Mouse (Mus musculus) liver, adult 2 months (tissue): ENCODE data around the gene Cenpo. TPM values are rescaled to one million over a fixed set of nuclear protein-coding genes. Genes with fewer than 3 reads are reported as not detected.

Experiments
- DNase-seq: peaks from one replicate; pipeline ENCODE4 v3.0.0-alpha.2; 2011; ENCODE audit warnings: low read depth, low spot score; ENCODE audit errors: extremely low read depth
- H3K27ac ChIP-seq: fragments of 200-500 bp; replicated peaks from 2 replicates; pipeline ENCODE4 v1.5.1; 2012; ENCODE audit warnings: low read depth, mild to moderate bottlenecking, control low read depth, inconsistent platforms, low read length; ENCODE audit not compliant: insufficient read depth
- H3K27me3 ChIP-seq: fragments of 200-500 bp; 2 replicates; pipeline ENCODE4 v1.6.1; 2012; ENCODE audit warnings: mild to moderate bottlenecking, moderate library complexity, low read length, inconsistent platforms; ENCODE audit not compliant: control insufficient read depth, insufficient read depth
- H3K36me3 ChIP-seq: fragments of 200-500 bp; 2 replicates; pipeline ENCODE4 v1.6.1; 2012; ENCODE audit warnings: low read length, inconsistent platforms; ENCODE audit not compliant: control insufficient read depth, insufficient read depth
- H3K4me1 ChIP-seq: fragments of 200-500 bp; 2 replicates; pipeline ENCODE4 v1.6.1; 2011; ENCODE audit warnings: low read length; ENCODE audit not compliant: control insufficient read depth, insufficient read depth
- H3K4me3 ChIP-seq: fragments of 200-500 bp; 2 replicates; pipeline ENCODE4 v1.5.1; 2011; ENCODE audit warnings: low read depth, mild to moderate bottlenecking, control low read depth, low read length, moderate library complexity; ENCODE audit not compliant: insufficient read depth
- H3K79me2 ChIP-seq: fragments of 200-500 bp; 2 replicates; pipeline ENCODE4 v1.6.1; 2012; ENCODE audit warnings: inconsistent platforms, mild to moderate bottlenecking, low read length, moderate library complexity; ENCODE audit not compliant: control insufficient read depth, insufficient read depth
- H3K9ac ChIP-seq: fragments of 200-500 bp; 2 replicates; pipeline ENCODE4 v1.6.1; 2012; ENCODE audit warnings: low read depth, mild to moderate bottlenecking, control low read depth, inconsistent platforms, low read length
- CTCF ChIP-seq: fragments of 200-500 bp; IDR thresholded peaks from 2 replicates; pipeline ENCODE4 v1.5.1; 2011; ENCODE audit warnings: low read depth, low read length, control low read depth
- POLR2A ChIP-seq: fragments of 200-500 bp; IDR thresholded peaks from 2 replicates; pipeline ENCODE4 v1.6.1; 2011; ENCODE audit warnings: low read length, control low read depth; ENCODE audit not compliant: insufficient read depth; ENCODE audit errors: extremely low read depth
- WGBS: fragments of 180-500 bp; shearing (Covaris S2); methylation state at CpG from one replicate; pipeline ENCODE4 v1.1.7; 2018; 5-methylcytosine and 5-hydroxymethylcytosine counted together
- polyA plus RNA-seq: library from polyadenylated mRNA; depleted of rRNA; stranded (reverse); fragments of >200 nt; gene quantifications from 2 replicates; pipeline ENCODE4 v1.2.3, GENCODE M21; 2012
- total RNA-seq: library from RNA; depleted of rRNA; stranded (reverse); fragments of >200 nt; gene quantifications from 2 replicates; pipeline ENCODE4 v1.2.3, GENCODE M21; 2014

The Cenpo gene
- total and polyA plus RNA-seq, 2 experiments: 2.9 to 4.0 TPM

DNA sequence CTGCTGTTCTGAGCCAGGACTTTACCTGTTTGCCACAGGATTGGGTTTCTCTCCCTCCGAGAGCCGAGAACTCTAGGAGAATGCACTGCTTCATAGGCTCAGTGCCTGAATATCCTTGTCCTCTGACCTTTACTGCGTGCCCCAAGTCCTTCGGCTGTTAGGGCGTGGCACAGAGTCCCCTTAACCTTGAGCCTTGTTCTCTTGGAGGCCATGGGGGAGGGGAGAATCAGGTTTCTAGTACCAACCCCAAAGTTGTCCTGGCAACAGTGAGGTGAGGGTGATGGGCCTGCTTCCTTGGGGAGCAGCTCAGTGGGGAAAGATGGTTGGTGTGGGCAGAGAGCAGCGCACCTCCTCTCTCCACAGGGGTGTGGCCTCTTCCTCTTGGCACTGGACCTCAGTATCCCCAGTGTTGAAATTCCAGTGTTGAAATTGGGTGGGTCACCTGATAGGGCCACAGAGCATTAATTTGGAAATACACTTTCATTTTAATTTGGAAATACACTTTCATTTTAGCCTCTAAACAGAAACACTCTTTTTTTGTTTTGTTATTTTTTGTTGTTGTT lies 54.3 kb downstream of the Cenpo start:
- no peaks in the 10 kb centered on the region for H3K27me3 ChIP-seq
- no peak overlapping the region for H3K4me3 ChIP-seq
- no peak overlapping the region for H3K27ac ChIP-seq
- 72% methylated on average over 6 of the region's 6 CpGs for WGBS
- no peak overlapping the region for H3K9ac ChIP-seq
- H3K79me2 ChIP-seq: no peaks in the 10 kb centered on the region
- H3K36me3 ChIP-seq: no peaks in the 10 kb centered on the region
- DNase-seq: no peak
- no peak for TF ChIP-seq POLR2A
- no peak for TF ChIP-seq CTCF
- H3K4me1 ChIP-seq: no peaks in the 10 kb centered on the region

DNA sequence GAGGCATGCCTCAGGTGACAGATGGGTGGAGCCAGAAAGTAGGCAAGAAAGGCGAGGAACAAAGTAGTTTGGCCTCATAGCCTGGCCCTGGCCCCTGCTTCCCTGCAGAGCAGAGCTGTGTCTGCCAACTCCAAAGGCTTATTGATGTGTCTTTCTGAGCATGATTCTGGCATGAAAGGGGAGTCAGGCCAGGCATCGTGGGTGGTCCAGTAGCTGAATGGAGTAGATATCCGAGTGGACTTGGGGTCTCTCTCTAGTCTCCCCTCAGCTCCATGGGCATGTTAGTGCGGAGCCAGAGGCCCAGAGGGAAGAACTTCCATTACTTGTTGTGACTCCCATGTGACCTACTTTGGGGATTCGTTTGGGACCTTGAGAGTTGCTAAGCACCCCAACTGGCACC lies 55.3 kb downstream of the Cenpo start:
- H3K4me3 ChIP-seq: no peak overlapping the region
- no peak overlapping the region for H3K9ac ChIP-seq
- H3K36me3 ChIP-seq: no peaks in the 10 kb centered on the region
- no peaks in the 10 kb centered on the region for H3K27me3 ChIP-seq
- H3K79me2 ChIP-seq: no peaks in the 10 kb centered on the region
- TF ChIP-seq POLR2A: no peak
- no peak for TF ChIP-seq CTCF
- no peak overlapping the region for H3K27ac ChIP-seq
- no peak for DNase-seq
- no peaks in the 10 kb centered on the region for H3K4me1 ChIP-seq
- 78% methylated on average over 5 of the region's 5 CpGs for WGBS

DNA sequence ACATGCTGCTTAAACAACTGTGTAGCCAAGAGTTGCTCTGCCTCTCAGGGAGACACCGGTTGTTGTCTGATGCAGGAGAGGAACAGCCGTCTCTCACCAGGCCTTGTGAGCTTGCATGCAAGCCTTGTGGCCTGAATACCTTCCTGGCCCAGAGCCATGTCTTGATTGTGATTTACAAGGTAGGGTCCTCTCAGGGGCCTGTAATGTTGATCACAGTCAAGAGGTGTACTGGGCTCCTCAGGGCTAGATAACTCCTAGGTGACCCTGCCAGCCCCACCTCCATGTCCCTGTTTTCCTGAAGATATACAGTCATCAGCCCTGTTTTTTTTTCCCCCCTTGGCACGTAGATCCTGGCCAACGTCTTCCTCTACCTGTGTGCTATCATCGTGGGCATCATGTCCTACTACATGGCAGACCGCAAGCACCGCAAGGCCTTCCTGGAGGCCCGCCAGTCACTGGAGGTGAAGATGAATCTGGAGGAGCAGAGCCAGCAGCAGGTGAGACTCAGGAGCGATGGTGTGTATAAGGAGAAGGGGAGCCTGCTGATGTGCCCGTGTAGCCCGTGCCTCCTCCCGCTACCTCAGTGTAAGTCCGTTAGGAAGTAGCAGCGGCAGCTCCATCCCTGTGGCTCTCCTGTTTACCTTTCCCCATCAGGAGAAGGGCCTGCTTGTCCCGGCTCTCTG lies 60.8 kb downstream of the Cenpo start:
- no peaks in the 10 kb centered on the region for H3K36me3 ChIP-seq
- H3K27ac ChIP-seq: no peak overlapping the region
- H3K4me3 ChIP-seq: no peak overlapping the region
- TF ChIP-seq POLR2A: no peak
- no peak for TF ChIP-seq CTCF
- WGBS: 71% methylated on average over 15 of the region's 15 CpGs
- H3K79me2 ChIP-seq: no peaks in the 10 kb centered on the region
- H3K27me3 ChIP-seq: no peaks in the 10 kb centered on the region
- H3K4me1 ChIP-seq: no peaks in the 10 kb centered on the region
- DNase-seq: no peak
- H3K9ac ChIP-seq: no peak overlapping the region

DNA sequence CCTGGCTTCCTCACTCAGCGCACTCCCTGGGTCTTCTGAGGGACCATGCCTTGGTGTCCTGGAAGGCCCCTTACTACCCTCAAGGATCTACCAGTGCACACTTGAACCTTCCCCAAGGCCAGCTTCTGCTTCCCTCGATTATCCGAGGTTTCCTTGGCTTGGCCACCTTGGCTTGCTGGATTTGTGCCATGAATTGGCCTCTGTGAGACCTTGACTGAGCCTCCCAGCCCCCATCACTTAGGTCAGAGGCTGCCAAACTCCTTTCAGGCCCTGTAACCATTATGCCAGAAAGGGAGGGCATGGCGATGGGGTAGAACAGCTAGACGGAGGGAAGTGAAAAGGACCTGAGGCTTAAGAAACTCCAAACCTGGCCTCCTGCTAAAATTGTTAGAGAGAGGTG lies 64.5 kb downstream of the Cenpo start:
- Histone ChIP-seq H3K9ac (no peak overlapping the region), H3K27me3 (no peaks in the 10 kb centered on the region), H3K4me3 (no peak overlapping the region), H3K4me1 (no peaks in the 10 kb centered on the region), H3K27ac (no peak overlapping the region), H3K36me3 (no peaks in the 10 kb centered on the region), H3K79me2 (no peaks in the 10 kb centered on the region)
- TF ChIP-seq CTCF: no peak
- no peak for TF ChIP-seq POLR2A
- DNase-seq: no peak
- WGBS: 90% methylated on average over 5 of the region's 5 CpGs

DNA sequence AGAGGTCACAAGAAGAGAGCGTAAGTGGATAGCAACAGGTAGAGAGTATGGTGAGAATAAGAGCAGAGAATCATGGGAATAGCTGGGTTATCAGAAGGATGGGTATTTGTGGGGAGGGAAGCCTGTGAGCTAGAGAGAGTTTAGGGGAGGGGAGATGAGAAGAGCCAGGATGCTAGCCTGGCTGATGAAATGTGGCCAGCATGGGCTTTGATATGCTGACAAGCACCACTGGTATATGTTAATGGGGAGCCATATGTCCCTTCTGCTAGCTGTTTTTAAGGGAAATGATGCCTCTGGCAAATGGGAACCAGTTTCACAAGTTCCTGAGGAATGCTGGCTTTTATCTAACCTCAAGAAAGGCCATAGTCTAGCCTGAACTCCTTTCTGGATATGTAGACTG lies 65.0 kb downstream of the Cenpo start:
- H3K4me3 ChIP-seq: no peak overlapping the region
- no peak overlapping the region for H3K9ac ChIP-seq
- TF ChIP-seq CTCF: no peak
- no peak for TF ChIP-seq POLR2A
- no peaks in the 10 kb centered on the region for H3K79me2 ChIP-seq
- no peaks in the 10 kb centered on the region for H3K27me3 ChIP-seq
- 100% methylated on average over 1 of the region's 1 CpGs for WGBS
- H3K27ac ChIP-seq: no peak overlapping the region
- no peak for DNase-seq
- H3K36me3 ChIP-seq: no peaks in the 10 kb centered on the region
- H3K4me1 ChIP-seq: no peaks in the 10 kb centered on the region

DNA sequence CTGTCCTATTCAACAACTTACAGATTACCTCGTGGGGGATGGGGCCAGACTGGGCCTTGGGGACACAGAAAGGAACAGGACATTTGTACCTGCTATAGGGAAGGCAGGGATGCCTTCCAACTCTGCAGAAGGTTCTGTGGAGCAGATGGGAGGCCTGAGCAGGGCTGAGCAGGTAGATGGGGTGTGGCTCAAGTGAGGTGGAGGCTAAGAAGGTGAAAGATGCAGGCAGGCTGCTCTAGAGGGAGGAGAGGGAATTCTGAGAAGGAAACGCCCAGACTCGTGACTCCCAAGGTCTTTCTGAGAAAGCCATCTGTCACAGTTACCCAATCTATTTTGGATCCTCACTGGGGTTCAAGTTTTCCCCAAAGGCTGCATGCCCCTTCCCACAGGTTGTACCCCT lies 67.1 kb downstream of the Cenpo start:
- H3K4me1 ChIP-seq: no peaks in the 10 kb centered on the region
- H3K27me3 ChIP-seq: no peaks in the 10 kb centered on the region
- H3K36me3 ChIP-seq: no peaks in the 10 kb centered on the region
- no peak overlapping the region for H3K4me3 ChIP-seq
- no peak overlapping the region for H3K9ac ChIP-seq
- TF ChIP-seq CTCF (no peak), POLR2A (no peak)
- H3K27ac ChIP-seq: no peak overlapping the region
- 67% methylated on average over 3 of the region's 3 CpGs for WGBS
- no peaks in the 10 kb centered on the region for H3K79me2 ChIP-seq
- no peak for DNase-seq
